Mouse (Mus musculus): ENCODE data around the gene Gm4847.

Gm4847 gene

GRCm38 (mm10) chr1:166647593-166647992 is at the start of gene Gm4847:
TSS of gene Gm4847 (minus strand) at chr1:166647693.
- DNase-seq (ENCODE audit: low spot score in 2 of 2), result no peak

- DNase-seq (ENCODE audit: low spot score in 2 of 2), result no peak
Observed at GRCm38 (mm10) chr1:166681745-166682144, 34.3 kb upstream of the Gm4847 start, which contains the start of gene Fmo9. TSS of gene Fmo9 (minus strand) at chr1:166681845.

GRCm38 (mm10) chr1:166669264-166669663 is 21.8 kb upstream of the Gm4847 start:
- no peak for DNase-seq (ENCODE audit: low spot score in 2 of 2)

GRCm38 (mm10) chr1:166660800-166661199 is 13.3 kb upstream of the Gm4847 start:
- no peak for DNase-seq (ENCODE audit: low spot score in 2 of 2)

Measured in thymus, postnatal 10 days (tissue).